Mouse (Mus musculus) cerebellum, adult (tissue): ENCODE results near the gene Zgpat.

Source experiments
- ATAC-seq: cut with Nextera tagmentation; 2 replicates; pipeline ENCODE4 v1.9.2; 2017; ENCODE audit warnings: mild to moderate bottlenecking, moderate library complexity, mixed read lengths; ENCODE audit not compliant: insufficient number of reproducible peaks, low FRiP score, low TSS enrichment

Gene Zgpat

DNA sequence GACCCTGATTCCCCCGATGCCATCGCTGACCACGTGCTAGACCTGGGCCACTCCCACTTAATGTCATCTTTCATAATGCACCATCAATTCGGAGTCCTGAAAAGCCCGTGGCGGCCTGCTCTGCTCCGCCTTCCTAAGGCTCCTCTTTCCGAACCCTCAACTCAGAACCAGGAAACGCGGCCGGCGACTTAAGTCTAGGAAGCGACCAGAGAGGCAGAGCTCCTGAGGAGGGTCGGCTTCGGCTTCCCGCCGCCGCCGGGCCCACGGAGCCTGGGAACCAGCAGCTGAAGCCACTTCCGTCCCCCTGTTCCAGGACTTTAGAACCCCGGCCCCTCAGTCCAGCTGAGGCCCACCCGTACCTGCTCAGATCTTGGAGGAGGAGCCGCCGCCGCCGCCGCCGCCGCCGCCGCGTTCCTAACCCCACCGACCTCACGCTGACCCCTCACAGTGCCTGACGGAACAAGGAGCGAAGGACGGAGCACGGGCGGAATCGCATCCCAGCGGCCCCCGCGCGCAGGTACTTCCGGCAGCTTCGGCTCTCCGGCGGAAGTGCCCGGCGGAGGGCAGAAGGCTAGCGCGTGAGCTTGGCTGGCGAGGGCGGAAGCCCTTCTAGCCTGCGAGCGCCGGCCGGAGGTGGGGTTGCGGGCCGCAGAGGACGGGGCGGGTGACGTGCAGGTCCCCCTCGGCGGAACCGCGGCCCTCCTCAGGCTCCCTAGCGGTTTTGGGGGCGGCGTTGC, at the start of gene Zgpat, which contains the start of gene Arfrp1:
TSS of gene Zgpat (plus strand) at position 69 of the 737 bp plus-strand sequence.
TSS of gene Arfrp1 (minus strand) at position 545 of the 737 bp plus-strand sequence.
- peak; percentile 93 for ATAC-seq

DNA sequence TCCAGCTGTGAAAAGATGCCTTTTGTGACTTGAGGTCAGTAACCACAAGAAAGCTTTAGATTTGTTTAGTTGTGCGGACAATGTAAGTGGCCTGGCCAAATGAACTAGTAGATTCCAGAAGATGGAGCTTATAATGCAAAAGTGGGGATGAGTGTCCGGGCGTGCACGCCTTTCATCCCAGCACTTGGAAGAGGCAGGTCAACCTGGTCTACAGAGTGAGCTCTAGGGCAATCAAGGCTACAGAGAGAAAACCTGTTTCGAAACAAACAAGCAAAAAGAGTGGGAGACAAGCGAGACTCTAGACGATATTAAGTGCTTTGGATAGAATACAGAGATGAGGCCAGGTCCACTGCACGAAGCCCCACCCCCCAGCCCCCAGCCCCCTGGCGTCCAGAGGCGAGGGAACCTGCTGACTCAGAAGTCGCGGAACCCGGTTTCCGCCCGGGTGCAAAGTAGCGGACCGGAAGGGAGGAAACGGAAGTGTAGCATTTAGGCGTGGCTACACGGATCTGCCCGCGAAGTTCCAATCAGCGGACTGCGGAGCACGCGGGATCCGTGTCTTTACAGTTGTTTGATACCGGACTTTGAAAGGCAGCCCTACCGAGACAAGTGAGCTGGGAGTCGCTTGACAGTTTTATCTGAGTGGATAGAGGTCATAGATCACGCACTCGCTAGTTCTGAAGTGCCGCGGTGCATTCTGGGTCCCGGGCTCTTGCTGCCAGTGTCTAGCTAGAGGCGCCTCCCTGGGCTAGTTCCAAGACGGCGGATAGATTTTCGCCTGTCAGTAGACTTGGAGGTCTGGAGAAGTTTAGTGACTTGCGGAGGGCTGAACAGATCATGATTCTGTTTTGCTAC, 45.3 kb upstream of the Zgpat start, which contains the start of gene Rtel1:
TSS of gene Rtel1 (plus strand) at position 492 of the 855 bp plus-strand sequence.
- ATAC-seq: peak; percentile 84; the same call in 1 of the 2 replicates

DNA sequence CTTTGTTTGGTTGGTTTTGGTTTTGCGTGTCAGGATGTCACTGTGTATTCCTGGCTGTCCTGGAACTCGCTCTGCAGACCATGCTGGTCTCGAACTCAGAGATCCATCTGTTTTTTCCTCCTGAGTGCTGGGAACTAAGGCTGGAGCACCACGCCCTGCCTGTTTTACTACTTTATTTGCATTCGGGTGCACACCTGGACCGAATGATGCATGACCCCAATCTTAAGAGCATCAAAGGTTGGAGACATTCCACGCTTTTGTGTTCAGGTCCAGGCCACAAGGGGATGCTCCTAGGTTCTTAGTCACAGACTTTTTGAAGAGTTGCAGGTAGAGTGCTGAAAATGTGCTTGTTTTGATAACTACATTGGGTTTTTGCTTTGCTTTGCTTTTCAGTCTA, 44.6 kb upstream of the Zgpat start:
- ATAC-seq: no peak

GRCm38 (mm10) chr2:181322136-181322535, 42.6 kb upstream of the Zgpat start:
- no peak for ATAC-seq

GRCm38 (mm10) chr2:181326098-181326497, 38.6 kb upstream of the Zgpat start:
- no peak for ATAC-seq

DNA sequence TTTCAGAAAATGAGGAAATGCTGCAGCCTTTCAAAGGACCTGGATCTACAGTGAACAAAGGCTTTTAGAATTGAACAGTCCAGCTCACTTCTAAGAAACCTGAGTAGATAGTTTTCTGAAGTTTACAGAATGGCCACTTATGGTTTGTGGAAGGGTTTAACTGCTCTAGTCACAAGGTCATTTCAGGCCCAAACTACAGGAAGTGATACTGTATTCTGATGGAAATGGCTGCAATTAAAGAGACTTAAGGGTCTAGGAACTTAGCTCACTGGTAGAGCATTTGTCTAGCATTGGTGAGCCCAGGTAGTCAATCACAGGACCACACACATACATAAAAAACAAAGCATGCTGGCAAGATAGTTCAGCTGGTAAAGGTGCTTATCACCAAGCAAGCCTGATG, 32.2 kb upstream of the Zgpat start:
- no peak for ATAC-seq

DNA sequence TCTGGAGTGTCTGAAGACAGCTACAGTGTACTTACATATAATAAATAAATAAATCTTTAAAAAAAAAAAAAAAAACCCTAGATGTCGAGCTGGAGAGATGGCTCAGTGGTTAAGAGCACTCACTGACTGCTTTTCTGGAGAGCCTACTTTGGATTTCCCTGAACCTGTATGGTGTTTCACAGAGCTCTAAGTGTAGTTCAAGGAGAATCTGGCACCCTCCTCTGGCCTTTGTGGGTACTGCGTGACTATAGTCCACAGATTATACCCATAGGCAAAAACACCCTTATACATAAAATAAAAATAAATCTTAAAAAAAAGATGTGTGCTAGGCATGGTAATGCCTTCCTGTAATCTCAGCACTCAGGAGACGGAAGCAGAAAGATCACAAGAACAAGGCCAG, 30.7 kb upstream of the Zgpat start:
- ATAC-seq: no peak; the same call in 1 of the 2 replicates

- peak; percentile 36; the same call in 1 of the 2 replicates for ATAC-seq
Measured at GRCm38 (mm10) chr2:181340426-181340825, 24.3 kb upstream of the Zgpat start.

DNA sequence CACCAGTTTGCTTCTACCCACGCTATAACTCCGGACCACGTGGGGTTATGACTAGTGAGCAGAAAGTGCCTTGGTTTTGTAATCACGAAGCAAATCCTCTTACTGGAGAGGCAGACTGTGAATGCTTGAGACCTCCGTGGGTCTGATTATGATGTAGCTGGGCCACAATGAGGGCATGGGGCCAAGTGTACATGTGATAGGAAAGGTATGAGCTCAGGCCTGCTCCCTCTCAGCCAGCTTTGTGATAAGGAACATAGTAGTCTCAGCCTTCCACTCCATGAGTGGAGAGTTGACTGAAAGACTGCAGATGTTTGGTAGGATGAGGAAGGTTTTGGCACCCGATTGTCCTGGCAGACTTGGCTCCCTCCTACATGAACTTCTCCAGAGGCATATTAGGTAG, 22.0 kb upstream of the Zgpat start:
- ATAC-seq: no peak

- ATAC-seq: no peak
Measured at GRCm38 (mm10) chr2:181356780-181357179, 7.9 kb upstream of the Zgpat start.

DNA sequence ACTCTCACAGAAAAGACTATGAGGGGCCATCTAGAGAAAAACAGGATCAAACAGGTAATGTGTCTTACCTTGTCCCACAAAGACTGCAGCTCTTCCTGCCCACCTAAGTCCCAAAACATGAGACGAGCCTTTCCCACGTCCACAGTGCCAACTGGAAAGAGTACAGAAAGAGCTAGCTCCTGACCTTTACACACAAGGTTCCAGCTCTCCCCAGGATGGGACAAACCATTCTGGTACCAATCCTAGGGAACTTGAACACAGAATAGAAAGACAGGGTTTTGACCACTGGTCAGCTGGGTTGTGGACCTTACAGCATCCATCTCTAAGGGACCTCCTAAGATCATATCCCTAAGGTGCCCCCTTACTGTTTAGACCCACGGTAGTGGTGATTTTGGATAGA, 782 bp upstream of the Zgpat start:
- no peak for ATAC-seq

DNA sequence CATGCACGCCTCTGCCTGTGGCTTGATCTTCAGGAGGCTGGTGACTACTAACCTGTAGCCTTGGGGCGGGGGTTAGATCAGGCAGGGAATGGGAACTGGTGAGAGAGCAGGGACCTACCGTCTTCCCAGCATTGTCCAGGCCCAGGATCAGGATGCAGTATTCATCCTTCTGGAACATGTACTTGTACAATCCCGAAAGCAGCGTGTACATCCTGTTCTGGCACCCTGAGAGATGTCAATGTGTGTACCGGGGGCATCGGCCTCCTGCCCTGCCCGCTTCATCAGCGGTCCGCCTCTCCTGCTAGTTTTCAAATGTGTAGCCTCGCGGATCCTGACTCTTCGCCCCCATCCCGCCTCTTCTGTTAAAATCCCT, 255 bp upstream of the Zgpat start:
- ATAC-seq: no peak

- ATAC-seq: peak; percentile 41; the same call in 1 of the 2 replicates
Measured at GRCm38 (mm10) chr2:181365655-181366075, 937 bp downstream of the Zgpat start.

DNA sequence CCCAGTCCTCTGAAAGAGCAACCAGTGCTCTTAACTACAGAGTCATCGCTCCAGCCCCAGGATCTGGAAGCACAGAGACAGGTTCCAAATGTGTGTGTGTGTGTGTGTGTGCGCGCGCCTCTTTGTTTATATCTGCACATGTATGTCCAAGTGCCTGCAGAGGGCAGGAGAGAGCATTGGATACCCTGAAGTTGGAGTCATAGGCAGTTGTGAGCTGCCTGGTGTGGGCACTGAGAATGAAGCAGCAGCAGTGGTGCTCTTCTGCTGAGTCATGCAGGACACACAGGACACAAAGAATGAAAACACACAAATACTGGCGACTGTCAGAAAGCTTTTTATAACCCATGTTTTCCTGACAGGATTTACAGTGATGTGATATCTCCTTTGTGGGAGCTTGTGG, 5.3 kb downstream of the Zgpat start:
- ATAC-seq: no peak

GRCm38 (mm10) chr2:181375787-181376186, 11.1 kb downstream of the Zgpat start:
- no peak for ATAC-seq

- ATAC-seq: no peak
Measured at GRCm38 (mm10) chr2:181377230-181377629, 12.5 kb downstream of the Zgpat start.

- ATAC-seq: no peak
Measured at GRCm38 (mm10) chr2:181378701-181379100, 14.0 kb downstream of the Zgpat start.

DNA sequence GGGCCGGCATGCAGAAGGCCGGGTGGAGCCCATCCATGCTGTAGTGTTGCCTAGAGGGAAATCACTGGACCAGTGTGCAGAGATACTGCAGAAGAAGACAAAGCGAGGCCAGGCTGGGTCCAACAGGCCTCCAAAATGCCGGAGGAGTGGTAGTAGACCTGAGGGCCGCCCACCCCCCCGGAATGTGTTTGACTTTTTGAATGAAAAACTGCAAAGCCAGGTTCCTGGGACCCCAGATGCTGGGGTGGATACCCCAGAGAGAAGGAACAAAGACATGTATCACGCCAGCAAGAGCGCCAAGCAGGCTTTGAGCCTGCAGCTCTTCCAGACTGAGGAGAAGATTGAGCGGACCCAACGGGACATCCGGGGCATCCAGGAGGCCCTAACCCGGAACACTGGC, 15.1 kb downstream of the Zgpat start, which contains the start of gene Lime1:
TSS of gene Lime1 (plus strand) at position 301 of the 400 bp plus-strand sequence.
- no peak for ATAC-seq

DNA sequence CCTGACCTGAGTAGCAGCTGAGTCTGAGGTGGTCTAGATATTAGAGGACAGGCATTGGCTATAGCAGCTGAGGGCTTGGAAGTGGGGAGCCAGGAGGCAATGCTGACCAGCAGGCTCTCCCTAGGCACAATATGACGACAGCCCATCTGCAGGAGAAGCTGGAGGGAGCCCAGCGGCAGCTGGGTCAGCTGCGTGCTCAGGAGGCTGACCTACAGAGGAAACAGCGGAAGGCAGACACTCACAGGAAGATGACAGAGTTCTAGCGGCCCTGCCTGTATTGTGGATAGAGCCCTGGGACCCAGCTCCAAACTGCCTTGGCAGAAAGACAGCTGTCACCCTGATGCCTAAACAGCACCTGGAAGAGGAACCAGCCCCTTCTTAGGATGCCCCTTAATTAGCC, 15.5 kb downstream of the Zgpat start:
- no peak for ATAC-seq

DNA sequence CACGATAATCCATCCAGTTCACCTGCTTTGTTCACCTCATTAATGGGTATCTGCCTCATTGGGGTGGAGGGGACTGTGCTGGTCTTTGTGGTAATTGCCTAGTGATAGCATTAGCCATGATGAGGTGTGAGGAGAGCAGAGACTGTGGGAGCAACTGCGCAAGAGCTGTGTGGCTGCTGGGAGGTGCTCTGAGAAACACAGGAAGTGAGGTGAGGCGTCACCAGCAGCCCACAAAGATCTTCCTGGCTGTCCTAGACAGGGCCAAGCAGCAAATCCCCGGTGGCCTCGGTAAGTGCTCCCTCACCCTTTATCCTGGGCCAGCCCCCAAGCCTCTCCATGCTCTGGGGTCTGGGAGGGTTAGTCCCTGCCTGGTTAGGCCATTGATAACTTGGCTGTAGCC, 16.4 kb downstream of the Zgpat start:
- no peak for ATAC-seq

- no peak for ATAC-seq
Measured at GRCm38 (mm10) chr2:181381631-181382306, 17.0 kb downstream of the Zgpat start.
